Mouse (Mus musculus): ENCODE measurements around the gene Id2.

The Id2 gene

DNA sequence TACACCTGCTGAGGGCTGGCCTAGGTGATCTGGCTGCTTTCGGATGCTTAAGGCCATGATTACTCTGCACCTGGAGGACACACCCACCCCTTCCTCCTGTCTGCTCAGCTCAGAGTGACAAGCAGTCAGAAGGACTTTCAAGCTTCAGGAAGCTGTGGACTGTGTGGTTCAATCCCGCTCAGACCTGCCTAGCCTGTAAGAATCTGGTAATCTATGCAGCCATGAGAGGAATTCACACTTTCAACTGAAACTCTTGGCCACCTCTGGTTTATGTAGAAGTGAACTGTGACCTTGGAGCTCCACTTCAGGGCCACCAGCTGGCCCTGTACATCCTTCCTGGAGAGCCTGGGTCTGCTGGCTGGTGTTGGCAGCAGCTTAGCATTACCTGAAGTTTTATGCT lies 11.9 kb upstream of the Id2 start:
- DNase-seq (ENCODE audit: low read depth, low spot score): no peak

DNA sequence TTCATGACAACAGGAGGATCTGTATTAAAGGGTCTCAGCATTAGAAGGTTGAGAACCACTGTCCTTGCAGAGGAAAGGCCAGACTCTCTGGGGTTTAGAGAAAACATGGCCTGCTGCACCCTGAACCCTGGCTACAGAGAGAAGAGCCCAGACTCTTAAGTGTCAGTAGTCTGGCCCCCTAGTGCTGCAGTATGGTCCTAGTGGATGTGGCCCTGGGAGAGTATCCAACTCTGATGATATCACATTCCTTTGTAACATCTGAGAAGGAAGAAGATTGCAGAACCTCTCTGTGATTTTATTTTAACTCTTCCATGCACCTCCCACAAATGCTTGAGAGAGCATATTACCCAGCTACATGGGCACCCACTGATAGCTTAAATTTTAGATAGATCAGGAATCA lies 7.6 kb upstream of the Id2 start:
- no peak for DNase-seq (ENCODE audit: low read depth, low spot score)

DNA sequence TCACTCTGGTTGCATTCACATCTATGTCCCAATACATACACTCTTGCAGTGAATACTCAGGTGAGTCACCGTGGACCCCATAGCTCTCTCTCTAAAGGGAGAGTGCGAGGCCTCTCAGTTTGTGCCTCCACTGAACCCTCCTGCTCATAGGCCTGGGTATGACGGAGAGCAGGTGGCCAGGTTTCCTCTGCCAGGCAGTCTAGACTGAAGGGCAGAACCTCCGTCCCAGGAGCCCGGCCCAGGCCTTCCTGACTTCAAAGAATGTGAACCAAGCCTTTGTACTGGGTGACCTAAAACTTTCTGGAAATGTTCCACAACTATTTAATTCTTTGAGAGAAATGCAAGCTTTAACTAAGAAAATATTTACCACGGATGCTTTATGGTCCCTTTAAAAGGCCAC lies 7.0 kb upstream of the Id2 start:
- DNase-seq (ENCODE audit: low read depth, low spot score): no peak

DNA sequence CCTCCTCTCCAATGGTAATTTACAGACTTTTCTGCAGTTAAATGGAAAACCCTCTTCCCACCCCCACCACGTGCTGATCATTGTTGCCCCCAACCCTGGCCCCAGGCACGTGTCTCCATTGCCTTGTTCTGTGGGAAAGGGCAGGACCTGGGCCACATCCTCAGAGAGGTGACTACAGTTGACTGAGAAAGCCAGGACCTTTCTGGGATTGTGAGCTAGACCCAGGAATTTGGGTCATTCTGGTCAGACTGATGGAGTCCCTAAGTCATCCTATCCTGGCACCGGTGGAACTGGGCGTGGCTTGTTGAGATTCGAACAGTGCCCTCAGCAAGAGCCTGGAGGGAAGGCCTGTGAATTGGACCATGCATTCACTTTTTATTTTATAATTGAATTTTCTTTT lies 4.4 kb upstream of the Id2 start:
- no peak for DNase-seq (ENCODE audit: low read depth, low spot score)

DNA sequence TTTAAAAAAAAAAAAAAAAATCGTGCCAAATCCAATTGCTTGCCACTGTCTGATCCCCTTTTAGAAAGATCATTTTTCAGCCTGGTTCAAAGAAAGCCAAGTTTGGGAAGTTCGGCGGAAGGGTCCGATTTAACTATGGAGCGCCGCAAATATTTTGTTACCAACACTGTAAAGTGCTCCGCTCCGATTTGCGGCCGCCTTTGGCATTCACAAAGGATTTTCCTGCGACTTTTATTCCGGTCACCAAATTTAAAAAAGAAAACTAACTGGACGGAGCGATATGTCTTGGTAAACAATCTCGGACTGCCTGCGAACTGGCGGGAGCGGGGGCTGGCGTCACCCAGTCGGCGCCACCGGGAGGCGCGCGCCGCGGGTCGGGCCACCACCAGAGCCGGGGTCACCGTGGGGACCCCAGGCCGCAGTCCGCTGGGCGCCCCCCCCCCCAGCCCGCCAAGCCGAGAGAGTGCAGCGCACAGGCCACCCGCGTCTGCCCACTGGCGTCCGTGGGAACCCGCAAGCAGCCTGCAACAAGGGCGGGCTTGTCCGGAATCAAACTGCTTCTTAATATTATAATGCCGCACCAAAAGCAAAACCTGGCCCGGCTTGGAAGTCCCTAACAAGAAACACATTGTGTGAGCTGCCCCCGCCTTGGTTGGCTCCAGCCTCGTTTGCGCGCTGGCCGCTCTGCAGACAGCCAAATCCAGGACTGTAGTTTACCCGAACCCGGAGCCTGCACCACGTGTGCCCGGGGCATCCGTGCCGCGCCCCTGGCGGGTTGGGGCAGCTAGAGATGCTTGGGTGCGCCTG lies 3.7 kb upstream of the Id2 start:
- DNase-seq (ENCODE audit: low read depth, low spot score): no peak

DNA sequence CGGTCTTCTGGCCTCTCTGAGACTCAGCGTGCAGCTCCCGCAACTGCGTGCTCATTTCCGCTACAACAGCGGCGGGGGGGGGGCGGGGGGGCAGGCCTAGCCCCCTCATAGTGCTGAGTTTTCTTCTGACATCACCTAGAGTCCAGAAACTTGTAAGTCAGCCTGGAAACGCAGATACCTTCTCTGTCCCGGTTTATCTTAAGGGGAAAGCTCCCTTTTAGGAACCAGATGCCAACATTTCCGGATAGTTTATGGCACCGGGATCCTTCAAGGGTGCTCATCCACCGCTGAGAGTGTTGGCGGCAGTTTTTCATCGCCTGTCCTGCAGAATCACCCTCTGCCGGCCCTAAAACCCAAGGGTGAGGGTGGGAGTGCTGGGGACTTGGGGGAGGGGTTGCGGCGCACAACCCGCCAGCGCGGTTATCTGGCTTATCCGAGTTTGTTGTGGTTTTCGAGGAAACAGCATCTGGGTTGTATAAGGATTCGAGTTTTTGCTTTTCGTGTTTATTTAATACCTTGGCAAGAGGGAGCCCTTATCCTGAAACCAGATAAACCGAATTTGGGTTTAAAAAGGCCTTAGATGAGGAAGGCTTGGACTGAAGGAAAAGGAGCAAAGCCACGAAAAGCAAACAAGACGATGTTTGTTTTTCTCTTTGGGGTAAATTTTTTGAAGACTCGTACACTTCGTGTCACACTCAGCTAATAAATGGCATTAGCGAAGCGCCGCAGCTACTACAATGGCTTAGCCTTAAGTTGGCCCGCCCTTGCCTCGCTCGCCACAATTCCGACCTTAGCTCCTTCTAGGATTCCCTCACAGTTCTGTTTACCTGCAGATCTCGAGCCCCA lies 2.8 kb upstream of the Id2 start:
- DNase-seq (ENCODE audit: low read depth, low spot score): no peak

DNA sequence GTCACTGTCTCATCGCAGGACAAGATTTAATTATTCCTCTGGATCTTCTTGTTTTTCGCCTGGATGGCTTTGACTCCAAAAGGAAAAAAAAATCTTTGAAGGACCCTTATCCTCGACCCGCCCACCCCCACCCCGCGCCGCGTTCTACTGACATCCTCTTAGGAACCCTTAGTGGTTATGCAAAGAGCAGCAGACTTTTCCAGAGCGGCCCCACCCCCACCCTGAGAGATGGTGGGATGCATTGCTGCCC lies 2.3 kb upstream of the Id2 start:
- DNase-seq (ENCODE audit: low read depth, low spot score): no peak

DNA sequence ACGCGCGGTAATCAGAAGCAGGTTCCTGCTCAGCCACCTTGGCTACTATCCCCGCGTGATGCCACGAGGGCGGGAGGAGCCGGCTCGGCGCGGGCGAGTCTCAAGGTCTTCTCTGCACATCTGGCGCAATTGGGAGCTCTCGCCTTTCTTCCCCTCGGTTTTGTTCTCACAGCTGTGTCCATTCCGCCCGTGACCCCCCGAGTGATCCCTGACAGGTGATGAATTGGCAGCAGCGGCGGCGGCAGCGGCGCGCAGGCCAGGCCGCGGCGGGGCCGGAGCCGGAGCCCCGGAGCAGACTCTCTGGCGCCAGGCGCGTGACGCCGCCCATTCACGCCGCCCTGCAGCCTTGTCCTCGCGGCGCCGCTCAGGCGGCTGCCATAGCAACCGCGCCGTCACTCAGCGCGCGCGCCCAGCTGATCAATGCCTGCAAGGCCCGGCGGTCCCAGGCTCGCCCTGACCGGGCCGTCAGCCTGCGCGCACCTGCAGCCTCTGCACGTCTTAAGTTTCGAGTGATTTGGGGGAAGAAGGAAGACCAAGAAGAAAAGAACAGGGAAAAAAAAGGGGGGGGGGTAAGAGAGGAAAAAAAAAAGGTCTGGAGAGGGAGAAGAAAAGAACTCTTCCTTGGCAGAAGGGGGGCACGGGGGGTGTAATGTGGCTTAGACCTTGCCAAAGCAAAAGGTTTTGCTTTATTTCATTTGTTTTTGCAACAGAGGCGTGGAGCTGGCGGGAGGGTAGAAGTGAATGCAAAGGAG lies 1.8 kb upstream of the Id2 start:
- peak; percentile 89 for DNase-seq (ENCODE audit: low read depth, low spot score)

DNA sequence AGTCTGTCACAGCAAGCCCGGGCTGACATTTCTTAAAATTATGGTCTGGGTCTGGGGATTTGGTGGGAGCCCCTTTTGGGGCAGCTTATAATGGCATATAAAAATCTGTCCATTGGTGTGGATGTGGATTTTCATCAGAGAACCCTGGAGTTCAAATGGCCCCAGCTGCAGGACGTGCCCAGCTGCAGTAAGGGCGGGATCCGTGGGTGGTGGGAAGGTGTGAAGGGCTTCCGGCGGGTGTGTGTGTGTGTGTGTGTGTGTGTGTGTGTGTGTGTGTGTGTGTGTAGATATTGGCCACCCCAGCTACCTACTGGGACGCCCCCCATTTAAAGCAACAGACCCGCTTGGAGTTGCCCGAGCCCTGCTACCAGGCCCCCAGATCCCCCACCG lies 1.2 kb upstream of the Id2 start:
- no peak for DNase-seq (ENCODE audit: low read depth, low spot score)

DNA sequence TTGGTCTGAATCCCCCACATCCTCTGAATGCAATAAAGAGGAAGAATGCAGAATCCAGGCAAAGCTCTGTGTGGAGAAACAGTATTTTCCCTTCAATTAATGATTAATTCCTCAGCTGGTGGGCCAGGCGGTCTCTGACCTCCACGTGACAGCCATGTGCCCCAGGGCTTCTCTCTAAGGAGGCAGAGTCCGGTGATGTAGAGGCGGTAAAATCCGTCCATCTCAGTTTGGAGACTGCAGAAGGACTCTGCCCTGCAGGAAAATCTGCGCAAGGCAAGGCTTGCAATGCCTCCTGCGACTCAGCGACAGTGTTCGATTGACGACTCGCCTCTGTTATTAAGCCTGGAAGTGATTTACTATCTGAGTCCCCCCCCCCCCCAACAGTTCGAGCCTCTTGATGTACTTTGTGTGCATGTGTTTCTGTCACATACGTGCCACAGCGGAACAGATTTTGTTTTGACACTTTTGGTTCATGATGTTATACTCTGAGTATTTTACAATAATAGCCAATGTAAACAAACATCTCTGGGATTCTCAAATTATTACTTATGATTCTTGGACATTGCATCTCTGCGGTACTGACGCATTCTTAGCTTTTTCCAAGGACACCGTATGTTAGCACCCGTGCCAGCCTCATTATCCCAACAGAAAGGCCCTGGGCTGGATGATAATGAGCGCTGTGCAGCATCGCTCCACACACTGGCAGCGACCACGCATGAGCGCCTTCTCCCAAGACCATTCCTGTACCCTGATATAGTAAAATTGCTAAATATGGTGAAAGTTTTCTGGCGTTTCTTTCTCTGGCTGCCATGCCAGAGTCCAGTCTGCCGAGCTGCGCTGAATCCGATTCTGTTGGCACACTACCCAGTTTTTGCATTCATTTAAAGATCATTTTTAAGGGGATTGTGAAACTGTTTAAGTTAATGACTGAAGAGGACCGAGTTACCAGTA lies 545 bp upstream of the Id2 start:
- no peak for DNase-seq (ENCODE audit: low read depth, low spot score)

DNA sequence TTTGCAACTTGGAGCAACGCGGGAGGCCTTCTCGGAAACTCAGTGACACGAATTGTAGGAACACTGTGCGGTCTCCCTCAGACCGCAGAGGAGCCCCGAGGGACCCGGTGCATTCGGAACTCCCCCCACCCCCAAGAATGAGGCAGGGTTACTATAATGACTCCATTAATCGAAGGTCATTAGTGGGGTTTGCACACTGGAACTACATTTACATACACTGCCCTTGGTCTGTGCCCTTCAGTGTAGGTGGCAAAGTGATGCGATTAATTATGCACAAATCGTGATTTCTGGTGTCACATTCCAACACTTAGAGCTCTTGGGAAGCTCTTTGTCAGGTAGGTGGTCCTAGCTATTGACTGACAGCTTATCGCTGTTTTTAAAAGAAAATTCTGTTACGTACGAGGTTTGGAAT lies 294 bp downstream of the Id2 start:
- DNase-seq (ENCODE audit: low read depth, low spot score): no peak

DNA sequence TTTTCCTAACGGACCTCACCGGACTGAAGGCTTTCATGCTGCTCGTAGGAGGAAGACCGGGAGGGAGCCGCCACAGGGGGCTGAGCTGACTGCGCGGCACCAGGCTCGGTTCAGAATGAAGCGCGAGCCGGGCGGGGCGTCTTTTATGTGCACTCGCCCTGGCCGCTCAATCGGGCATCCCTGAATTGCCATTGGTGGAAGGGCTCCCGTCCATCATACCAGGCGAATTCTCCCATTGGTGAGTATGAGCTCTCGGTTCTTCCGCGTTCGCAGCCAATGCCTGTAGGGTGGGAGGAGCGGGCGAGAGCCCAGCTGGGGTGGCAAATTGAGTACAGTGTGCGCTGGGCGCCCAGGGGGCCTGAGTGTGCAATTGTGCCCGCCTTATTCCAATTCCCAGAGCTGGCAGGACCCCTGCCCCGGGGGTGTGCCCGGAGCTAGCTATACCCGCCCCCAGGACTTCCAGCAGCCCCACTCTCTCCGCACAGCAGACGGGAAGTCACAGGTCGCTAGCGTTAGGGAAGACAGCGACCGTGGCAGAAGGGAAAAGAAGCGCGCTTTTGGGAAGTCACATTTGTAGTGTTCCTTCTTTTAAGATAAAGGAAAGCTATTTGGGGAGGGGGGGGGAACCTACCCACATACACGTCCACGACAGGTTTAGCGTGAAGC lies 833 bp downstream of the Id2 start:
- peak; percentile 96 for DNase-seq (ENCODE audit: low read depth, low spot score)

DNA sequence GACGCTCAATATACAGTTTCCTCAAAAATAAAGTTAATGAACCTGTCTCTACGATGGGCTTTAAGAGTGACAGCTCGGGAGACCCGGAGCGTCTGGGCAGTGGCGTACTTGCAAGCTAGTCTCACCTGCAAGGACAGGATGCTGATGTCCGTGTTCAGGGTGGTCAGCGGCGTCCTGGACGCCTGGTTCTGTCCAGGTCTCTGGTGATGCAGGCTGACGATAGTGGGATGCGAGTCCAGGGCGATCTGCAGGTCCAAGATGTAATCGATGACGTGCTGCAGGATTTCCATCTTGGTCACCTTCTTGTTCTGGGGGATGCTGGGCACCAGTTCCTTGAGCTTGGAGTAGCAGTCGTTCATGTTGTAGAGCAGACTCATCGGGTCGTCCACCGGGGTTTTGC lies 1.4 kb downstream of the Id2 start:
- DNase-seq (ENCODE audit: low read depth, low spot score): no peak

DNA sequence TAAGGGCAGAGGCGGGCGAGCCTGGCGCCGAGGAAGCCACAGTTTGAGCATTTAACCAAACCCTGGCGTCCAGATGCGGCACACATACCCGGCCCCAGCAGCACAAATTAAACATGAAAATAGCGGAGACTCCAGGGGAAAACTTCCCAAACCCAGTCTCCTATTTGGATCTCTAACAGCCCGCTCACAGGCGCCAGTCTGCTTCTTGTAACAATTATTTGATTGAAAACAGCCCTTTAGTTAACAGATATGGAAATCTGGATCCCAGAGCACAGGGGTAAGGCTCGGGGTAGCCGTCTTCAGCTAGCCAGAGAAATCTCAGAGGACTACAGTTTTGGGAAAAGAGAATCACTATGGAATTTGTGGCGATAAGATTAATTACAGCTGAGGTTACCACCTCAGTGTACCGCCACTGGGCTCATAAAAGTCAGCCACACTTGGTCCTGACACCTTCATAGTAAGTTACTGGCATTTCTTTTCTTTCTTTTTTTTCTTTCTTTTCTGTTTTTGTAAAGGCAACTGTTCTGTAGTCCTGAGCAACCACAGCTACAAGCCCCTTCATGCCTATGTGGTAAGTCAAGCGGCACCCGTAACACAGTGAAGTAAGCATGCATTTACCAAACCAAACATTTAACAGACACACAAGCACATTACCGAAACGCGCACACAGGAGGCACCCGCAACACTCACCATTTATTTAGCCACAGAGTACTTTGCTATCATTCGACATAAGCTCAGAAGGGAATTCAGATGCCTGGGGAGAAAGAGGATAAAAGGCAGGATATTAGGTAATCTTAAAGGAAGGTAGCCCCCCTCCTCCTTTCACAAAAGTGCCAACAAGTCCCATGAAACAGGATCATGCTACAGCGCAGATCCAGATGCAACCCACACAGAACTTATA lies 2.1 kb downstream of the Id2 start:
- DNase-seq (ENCODE audit: low read depth, low spot score): no peak

DNA sequence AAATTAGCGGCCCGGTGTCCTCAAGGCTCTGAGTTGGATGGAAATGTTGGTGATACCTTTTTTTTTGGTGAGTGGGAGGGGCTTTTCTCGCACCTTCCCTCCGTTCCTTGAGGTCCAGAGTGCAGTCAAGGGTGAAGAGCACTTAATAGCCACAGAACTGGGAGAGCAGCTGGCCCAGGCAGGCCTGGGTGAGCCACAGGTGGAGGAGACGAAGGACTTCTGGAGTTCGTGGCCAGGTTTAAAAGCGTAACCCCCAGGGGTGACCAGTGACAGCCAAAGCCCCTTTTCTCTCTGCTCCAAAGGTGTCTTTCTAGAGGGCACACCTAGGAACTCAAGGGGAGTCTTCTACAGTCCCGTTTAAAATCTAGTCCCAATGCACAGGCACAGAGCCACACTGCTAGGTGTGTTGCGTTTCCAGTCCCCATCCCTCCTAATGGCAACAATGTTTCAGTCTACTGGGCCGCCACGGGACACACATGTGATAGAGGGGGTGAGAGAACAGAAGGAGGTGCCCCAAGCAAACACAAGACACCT lies 3.6 kb downstream of the Id2 start:
- DNase-seq (ENCODE audit: low read depth, low spot score): no peak

DNA sequence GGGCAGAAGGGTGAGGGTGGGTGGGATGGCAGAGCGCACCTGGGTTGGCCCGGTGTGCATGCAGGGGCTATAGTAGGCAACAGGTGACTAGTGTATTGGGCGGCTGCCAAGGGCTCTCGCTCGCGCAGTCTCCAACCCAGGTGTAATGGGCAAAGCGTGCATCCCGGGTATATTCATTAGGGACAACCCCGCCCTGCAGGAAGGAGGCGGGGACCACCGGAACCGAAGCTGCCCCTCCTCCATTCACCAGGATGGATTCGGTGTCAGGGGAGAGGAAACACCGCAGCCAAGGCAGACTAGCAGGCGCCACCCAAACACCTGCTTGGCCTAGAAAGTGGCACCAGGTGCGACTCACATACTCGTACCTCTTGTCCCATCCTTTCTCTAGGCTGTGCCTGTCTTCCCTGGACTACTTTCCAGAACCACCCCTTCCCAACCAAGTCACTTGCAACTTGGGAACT lies 4.2 kb downstream of the Id2 start:
- DNase-seq (ENCODE audit: low read depth, low spot score): peak; percentile 30

DNA sequence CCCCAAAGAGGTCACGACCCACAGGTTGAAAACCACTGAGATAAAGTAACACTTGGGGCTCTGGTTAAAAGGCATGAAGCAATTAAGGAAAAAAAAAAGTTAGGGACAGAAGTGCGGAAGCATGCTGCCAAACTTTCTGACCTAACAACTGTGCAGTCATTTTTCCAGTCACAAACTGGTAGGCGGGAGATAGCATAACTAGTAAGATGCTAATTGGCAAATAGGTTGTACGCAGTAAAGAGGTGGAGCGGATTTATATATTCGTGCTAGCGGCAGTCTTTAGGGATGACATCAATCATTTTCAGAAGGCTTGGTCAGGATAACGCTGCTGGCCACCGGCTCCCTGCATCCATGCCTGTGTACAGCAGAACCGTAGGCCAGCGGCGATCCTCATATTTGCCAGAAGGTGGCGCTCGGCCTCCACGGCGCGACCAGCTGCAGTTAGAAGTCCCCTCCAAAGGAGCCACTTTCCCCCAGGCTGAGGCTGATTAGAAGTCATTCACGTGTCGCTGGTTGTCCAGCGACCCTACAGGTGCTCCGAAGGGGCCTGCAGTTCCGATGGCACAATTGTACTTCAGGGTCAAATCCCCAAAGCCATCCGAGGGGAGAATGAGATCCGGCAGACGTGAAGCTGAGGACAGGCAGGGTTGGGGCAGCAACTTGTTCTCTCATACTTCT lies 4.8 kb downstream of the Id2 start:
- peak; percentile 71 for DNase-seq (ENCODE audit: low read depth, low spot score)

DNA sequence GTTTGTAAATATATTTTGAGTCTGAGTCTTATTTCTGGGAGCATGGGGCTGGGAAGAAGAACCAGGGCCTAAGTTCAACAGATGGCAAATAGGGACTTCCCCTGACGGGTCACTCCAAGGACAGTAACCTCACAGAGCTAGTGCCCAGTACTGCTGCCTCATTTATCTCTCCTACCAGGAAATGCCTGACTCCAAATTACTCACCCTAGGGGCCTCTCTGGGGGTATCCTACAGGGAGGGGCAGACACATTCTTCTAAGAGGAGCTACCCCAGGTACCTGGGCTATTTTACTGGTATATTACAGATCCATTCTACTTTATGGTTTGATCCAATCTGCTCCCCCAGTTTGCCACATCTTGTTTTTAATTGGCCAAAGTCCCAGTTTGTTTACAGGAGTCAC lies 7.5 kb downstream of the Id2 start:
- no peak for DNase-seq (ENCODE audit: low read depth, low spot score)

DNA sequence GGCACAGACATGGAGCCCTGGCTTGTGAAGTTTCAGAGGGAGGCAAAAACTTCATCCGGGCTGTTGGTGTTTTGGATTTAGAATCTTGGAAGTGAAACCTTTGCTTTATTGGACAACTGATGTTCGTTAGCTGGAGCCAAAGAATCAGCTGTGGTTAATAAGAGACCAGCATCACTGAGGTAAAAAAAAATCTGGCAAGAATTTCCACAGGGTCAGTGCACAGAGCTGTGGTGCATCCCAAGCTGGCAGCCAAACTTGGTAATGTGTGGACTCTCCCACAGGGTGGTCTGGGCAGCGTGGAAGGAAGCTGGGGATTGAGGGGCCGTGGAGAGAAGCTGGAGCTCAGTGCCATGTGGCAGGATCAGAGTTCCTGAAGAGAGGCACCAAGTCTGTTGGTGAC lies 10.0 kb downstream of the Id2 start:
- DNase-seq (ENCODE audit: low read depth, low spot score): no peak

All from skeletal muscle tissue, adult 2 months (tissue).